Mouse (Mus musculus): ENCODE results near the gene H2-T24.

DNA sequence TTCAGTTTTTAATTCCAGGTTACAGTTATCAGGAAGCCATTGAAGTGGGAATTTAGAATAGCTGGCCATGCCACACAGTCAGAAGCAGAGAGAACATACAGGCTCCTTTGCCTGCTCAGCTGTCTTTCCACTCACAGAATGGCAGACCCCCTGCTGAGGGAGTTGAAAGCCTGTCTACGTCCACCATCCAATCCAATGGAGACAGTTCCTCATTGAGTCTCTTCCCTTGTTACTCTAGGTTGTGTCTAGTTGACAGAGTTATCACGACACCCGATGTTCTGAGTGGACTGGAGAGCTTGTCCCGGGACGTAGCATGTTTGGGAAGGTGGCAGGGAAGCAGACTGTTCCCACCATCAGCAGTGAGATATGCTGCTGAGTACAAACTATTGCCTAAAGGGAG, 4.8 kb upstream of the H2-T24 start:
- TF ChIP-seq CTCF (conservative IDR thresholded peaks at IDR 0.05; ENCODE audit: low read length) (no peak), POU5F1 (IDR thresholded peaks at IDR 0.05; ENCODE audit: borderline replicate concordance, low read length) (no peak), NANOG (IDR thresholded peaks at IDR 0.05; ENCODE audit: borderline replicate concordance, low read length) (no peak)

Data from E14TG2a.4 (cell line).